Mouse (Mus musculus) small intestine, adult 2 months (tissue): ENCODE results near the gene Camta2.

ENCODE experiments used
- CTCF ChIP-seq: fragments of 200-500 bp; IDR thresholded peaks from 2 replicates; pipeline ENCODE4 v1.5.1; 2012; ENCODE audit warnings: low read depth, mild to moderate bottlenecking, control low read depth, inconsistent platforms, low read length, moderate library complexity, mixed read lengths; ENCODE audit not compliant: insufficient replicate concordance, insufficient read length; ENCODE audit errors: extremely low read depth
- POLR2A ChIP-seq: fragments of 200-500 bp; IDR thresholded peaks from 2 replicates; pipeline ENCODE4 v1.6.1; 2012; ENCODE audit warnings: low read depth, mild to moderate bottlenecking, control low read depth, inconsistent platforms, low read length, moderate library complexity

GRCm38 (mm10) chr11:70635601-70636000, 52.3 kb downstream of the Camta2 start:
- TF ChIP-seq POLR2A (no peak), CTCF (no peak)
